Mouse (Mus musculus) neural tube, embryonic 13.5 days (tissue): ENCODE measurements around the gene Cfc1. TPM values are rescaled to one million over a fixed set of nuclear protein-coding genes. Genes with fewer than 3 reads are reported as not detected.
A peak's percentile ranks its signal among the peaks of the same experiment; 100 is the strongest.
"Not testable (repeated sequence)": the region's sequence is repeated elsewhere in the genome, so short reads cannot be mapped to it uniquely, and the experiment has no call there.

Experiments
- ATAC-seq: fragments of 200-750 bp; cut with Nextera tagmentation; 2 replicates; pipeline ENCODE4 v1.8.0; 2017; ENCODE audit warnings: low read depth, mild to moderate bottlenecking, moderate TSS enrichment, moderate library complexity
- H3K27ac ChIP-seq: fragments of 300-500 bp; sonication (generic); replicated peaks from 2 replicates; pipeline ENCODE4 v1.5.1; 2015; ENCODE audit warnings: moderate library complexity, mild to moderate bottlenecking, inconsistent platforms
- H3K27me3 ChIP-seq: fragments of 300-500 bp; sonication (generic); 2 replicates; pipeline ENCODE4 v1.6.1; 2015; ENCODE audit warnings: mild to moderate bottlenecking, inconsistent platforms
- H3K36me3 ChIP-seq: fragments of 300-500 bp; sonication (generic); 2 replicates; pipeline ENCODE4 v1.6.1; 2015; ENCODE audit warnings: mild to moderate bottlenecking, inconsistent platforms
- H3K4me1 ChIP-seq: fragments of 300-500 bp; sonication (generic); replicated peaks from 2 replicates; pipeline ENCODE4 v1.6.1; 2015; ENCODE audit warnings: inconsistent platforms
- H3K4me2 ChIP-seq: fragments of 300-500 bp; sonication (generic); 2 replicates; pipeline ENCODE4 v1.6.1; 2015; ENCODE audit warnings: inconsistent platforms, mild to moderate bottlenecking, moderate library complexity
- H3K4me3 ChIP-seq: fragments of 300-500 bp; sonication (generic); 2 replicates; pipeline ENCODE4 v1.5.1; 2015; ENCODE audit warnings: mild to moderate bottlenecking, inconsistent platforms
- H3K9ac ChIP-seq: fragments of 300-500 bp; sonication (generic); 2 replicates; pipeline ENCODE4 v1.6.1; 2015; ENCODE audit warnings: moderate library complexity, mild to moderate bottlenecking, inconsistent platforms
- H3K9me3 ChIP-seq: fragments of 300-500 bp; sonication (generic); 2 replicates; pipeline ENCODE4 v1.6.1; 2016; ENCODE audit warnings: inconsistent platforms
- WGBS: fragments of 180-500 bp; shearing (Covaris S2); methylation state at CpG from one replicate; pipeline ENCODE4 v1.1.7; 2015; 5-methylcytosine and 5-hydroxymethylcytosine counted together
- polyA plus RNA-seq: library from polyadenylated mRNA; unstranded; fragments of >200 nt; fragmentation: Nextera tagmentation; extraction: Ambion mirVana; gene quantifications from 2 replicates; pipeline ENCODE4 v1.2.1, GENCODE M21; 2015

The Cfc1 gene
- not detected in 2 replicates for polyA plus RNA-seq

GRCm38 (mm10) chr1:34535043-34535698, at the start of gene Cfc1:
TSS of gene Cfc1 (plus strand) at chr1:34535648.
- Histone ChIP-seq H3K4me3 (0 out of 2 replicates have a peak within 1 kb of the TSS, but pooled peaks have one; percentile 12), H3K4me1 (peaks cover 14% of the 10 kb centered on the region), H3K4me2 (peak within 1 kb of the TSS; percentile 47), H3K27me3 (peaks cover 37% of the 10 kb centered on the region)
- not testable (repeated sequence) for ATAC-seq, H3K36me3 ChIP-seq, H3K9ac ChIP-seq, H3K27ac ChIP-seq, H3K9me3 ChIP-seq
- WGBS, result 40% methylated on average over 7 of the region's 7 CpGs

GRCm38 (mm10) chr1:34487383-34487782, 48.1 kb upstream of the Cfc1 start:
- Histone ChIP-seq H3K4me3 (no peak overlapping the region), H3K27ac (no peak overlapping the region), H3K36me3 (no peaks in the 10 kb centered on the region), H3K9me3 (no peaks in the 10 kb centered on the region), H3K4me2 (no peak overlapping the region), H3K27me3 (peaks cover 6% of the 10 kb centered on the region; the same call in 1 of the 2 replicates), H3K9ac (no peak overlapping the region), H3K4me1 (peaks cover 6% of the 10 kb centered on the region)
- WGBS, result 92% methylated on average over 3 of the region's 3 CpGs
- no peak for ATAC-seq

- Histone ChIP-seq H3K9ac (no peak overlapping the region), H3K36me3 (no peaks in the 10 kb centered on the region), H3K4me3 (no peak overlapping the region), H3K27ac (no peak overlapping the region), H3K4me1 (peaks cover 6% of the 10 kb centered on the region), H3K4me2 (no peak overlapping the region), H3K27me3 (0 out of 2 replicates have a peak, but pooled peaks cover 6% of the 10 kb centered on the region), H3K9me3 (no peaks in the 10 kb centered on the region)
- 93% methylated on average over 6 of the region's 6 CpGs for WGBS
- ATAC-seq, result no peak
Observed at GRCm38 (mm10) chr1:34489852-34490541, 45.5 kb upstream of the Cfc1 start.

- no peaks in the 10 kb centered on the region for H3K4me1 ChIP-seq
- no peak overlapping the region for H3K27ac ChIP-seq
- 92% methylated on average over 4 of the region's 4 CpGs for WGBS
- no peaks in the 10 kb centered on the region for H3K36me3 ChIP-seq
- no peaks in the 10 kb centered on the region for H3K27me3 ChIP-seq
- H3K4me3 ChIP-seq, result no peak overlapping the region
- no peak overlapping the region for H3K9ac ChIP-seq
- no peak for ATAC-seq
- no peaks in the 10 kb centered on the region for H3K9me3 ChIP-seq
- H3K4me2 ChIP-seq, result no peak overlapping the region
Observed at GRCm38 (mm10) chr1:34491480-34491879, 44.0 kb upstream of the Cfc1 start.

- Histone ChIP-seq H3K9me3 (peaks cover 5% of the 10 kb centered on the region; the same call in 1 of the 2 replicates), H3K36me3 (no peaks in the 10 kb centered on the region), H3K4me3 (no peak overlapping the region), H3K27me3 (no peaks in the 10 kb centered on the region), H3K9ac (no peak overlapping the region), H3K4me2 (no peak overlapping the region), H3K4me1 (no peaks in the 10 kb centered on the region), H3K27ac (no peak overlapping the region)
- 30% methylated on average over 3 of the region's 3 CpGs for WGBS
- no peak for ATAC-seq
Observed at GRCm38 (mm10) chr1:34502991-34503390, 32.5 kb upstream of the Cfc1 start.

- ATAC-seq, result no peak
- Histone ChIP-seq H3K4me2 (no peak overlapping the region), H3K4me1 (no peaks in the 10 kb centered on the region), H3K27ac (no peak overlapping the region), H3K27me3 (no peaks in the 10 kb centered on the region), H3K9me3 (peaks cover 7% of the 10 kb centered on the region; the same call in 1 of the 2 replicates), H3K9ac (no peak overlapping the region), H3K36me3 (no peaks in the 10 kb centered on the region), H3K4me3 (no peak overlapping the region)
- 63% methylated on average over 7 of the region's 7 CpGs for whole genome bisulfite sequencing
Observed at GRCm38 (mm10) chr1:34505307-34505706, 30.1 kb upstream of the Cfc1 start.

GRCm38 (mm10) chr1:34505970-34506551, 29.4 kb upstream of the Cfc1 start:
- Histone ChIP-seq H3K9ac (no peak overlapping the region), H3K27ac (no peak overlapping the region), H3K4me2 (no peak overlapping the region), H3K4me3 (no peak overlapping the region), H3K9me3 (peaks cover 7% of the 10 kb centered on the region; the same call in 1 of the 2 replicates), H3K4me1 (peaks cover 4% of the 10 kb centered on the region; the same call in 1 of the 2 replicates), H3K36me3 (no peaks in the 10 kb centered on the region), H3K27me3 (no peaks in the 10 kb centered on the region)
- ATAC-seq, result no peak
- 83% methylated on average over 4 of the region's 4 CpGs for whole genome bisulfite sequencing

- Histone ChIP-seq H3K36me3 (no peaks in the 10 kb centered on the region), H3K4me3 (no peak overlapping the region), H3K9ac (no peak overlapping the region), H3K27ac (no peak overlapping the region), H3K4me1 (peaks cover 4% of the 10 kb centered on the region; the same call in 1 of the 2 replicates), H3K27me3 (no peaks in the 10 kb centered on the region), H3K9me3 (peaks cover 7% of the 10 kb centered on the region; the same call in 1 of the 2 replicates), H3K4me2 (no peak overlapping the region)
- 74% methylated on average over 3 of the region's 3 CpGs for WGBS
- ATAC-seq, result no peak
Observed at GRCm38 (mm10) chr1:34507986-34508385, 27.5 kb upstream of the Cfc1 start.

GRCm38 (mm10) chr1:34510575-34510981, 24.9 kb upstream of the Cfc1 start:
- H3K27ac ChIP-seq, result no peak overlapping the region
- H3K4me2 ChIP-seq, result 0 out of 2 replicates have a peak overlapping the region, but pooled peaks have one; percentile 16
- no peaks in the 10 kb centered on the region for H3K27me3 ChIP-seq
- ATAC-seq, result no peak
- H3K4me1 ChIP-seq, result peaks cover 4% of the 10 kb centered on the region; the same call in 1 of the 2 replicates
- H3K9me3 ChIP-seq, result peaks cover 7% of the 10 kb centered on the region; the same call in 1 of the 2 replicates
- H3K9ac ChIP-seq, result no peak overlapping the region
- 12% methylated on average over 7 of the region's 7 CpGs for WGBS
- no peak overlapping the region for H3K4me3 ChIP-seq
- no peaks in the 10 kb centered on the region for H3K36me3 ChIP-seq

GRCm38 (mm10) chr1:34511027-34511426, 24.4 kb upstream of the Cfc1 start:
- no peak overlapping the region for H3K27ac ChIP-seq
- ATAC-seq, result 0 out of 2 replicates have a peak, but pooled peaks have one; percentile 32
- H3K36me3 ChIP-seq, result no peaks in the 10 kb centered on the region
- WGBS, result 11% methylated on average over 3 of the region's 3 CpGs
- no peak overlapping the region for H3K9ac ChIP-seq
- H3K4me3 ChIP-seq, result no peak overlapping the region
- no peak overlapping the region for H3K4me2 ChIP-seq
- H3K27me3 ChIP-seq, result no peaks in the 10 kb centered on the region
- peaks cover 7% of the 10 kb centered on the region; the same call in 1 of the 2 replicates for H3K9me3 ChIP-seq
- peaks cover 4% of the 10 kb centered on the region; the same call in 1 of the 2 replicates for H3K4me1 ChIP-seq

GRCm38 (mm10) chr1:34513068-34513467, 22.4 kb upstream of the Cfc1 start:
- Histone ChIP-seq H3K4me3 (no peak overlapping the region), H3K9ac (no peak overlapping the region), H3K4me1 (peaks cover 4% of the 10 kb centered on the region; the same call in 1 of the 2 replicates), H3K9me3 (peaks cover 1% of the 10 kb centered on the region; the same call in 1 of the 2 replicates), H3K27me3 (no peaks in the 10 kb centered on the region), H3K27ac (no peak overlapping the region), H3K36me3 (no peaks in the 10 kb centered on the region), H3K4me2 (no peak overlapping the region)
- 77% methylated on average over 4 of the region's 4 CpGs for WGBS
- ATAC-seq, result no peak

- H3K27ac ChIP-seq, result no peak overlapping the region
- H3K9me3 ChIP-seq, result no peaks in the 10 kb centered on the region
- no peak for ATAC-seq
- H3K4me1 ChIP-seq, result no peaks in the 10 kb centered on the region
- H3K4me2 ChIP-seq, result no peak overlapping the region
- no peaks in the 10 kb centered on the region for H3K27me3 ChIP-seq
- no peak overlapping the region for H3K9ac ChIP-seq
- H3K36me3 ChIP-seq, result no peaks in the 10 kb centered on the region
- 58% methylated on average over 5 of the region's 5 CpGs for WGBS
- no peak overlapping the region for H3K4me3 ChIP-seq
Observed at GRCm38 (mm10) chr1:34516595-34516994, 18.9 kb upstream of the Cfc1 start.
